ENCODE assay signal across 9 mouse cellular contexts in genomic region chr8:111444245-111444644, GRCm38 (mm10). TPM values are rescaled to one million over a fixed set of nuclear protein-coding genes. Genes with fewer than 3 reads are reported as not detected.
"Had no signal": no experiment of that assay in that cellular context is flagged by ENCODE, and none has a peak within 500 bp of the region (broad histone marks: within the 10 kb centered on the region; RNA-seq: fewer than 3 reads in every experiment).

No protein-coding gene starts in this region.

- H3K27ac ChIP-seq: limb, embryonic 15.5 days; liver, embryonic 14.5 days; midbrain, embryonic 12.5 days had no signal

- H3K4me1 ChIP-seq: limb, embryonic 15.5 days; midbrain, embryonic 12.5 days had no signal

- H3K36me3 ChIP-seq: midbrain, embryonic 12.5 days had no signal

- H3K4me3 ChIP-seq: limb, embryonic 15.5 days; midbrain, embryonic 12.5 days had no signal

- H3K27me3 ChIP-seq: limb, embryonic 15.5 days; midbrain, embryonic 12.5 days had no signal

- ATAC-seq: midbrain, embryonic 16.5 days had no signal

- H3K4me2 ChIP-seq: limb, embryonic 15.5 days; midbrain, embryonic 12.5 days had no signal

- H3K9me3 ChIP-seq: limb, embryonic 15.5 days; midbrain, embryonic 12.5 days had no signal

- H3K9ac ChIP-seq: limb, embryonic 15.5 days; liver, embryonic 14.5 days; midbrain, embryonic 12.5 days had no signal

- DNase-seq: lung, adult 18-20 months; right cerebral cortex, postnatal 25 days; thymus, postnatal 4 days had no signal

RNA-seq across cellular contexts. Expression of gene Fa2h, which starts 50.6 kb away (rescaled TPM):
- total RNA-seq: megakaryocyte-erythroid progenitor cell, adult 5-6 weeks had no signal
- polyA plus RNA-seq: limb, embryonic 11.5 days had no signal
